Mouse (Mus musculus) ES-E14 (cell line): Measurements from ENCODE around the gene Rnf103. TPM values are rescaled to one million over a fixed set of nuclear protein-coding genes. Genes with fewer than 3 reads are reported as not detected.

Experiments used
- DNase-seq: peaks from one replicate; pipeline ENCODE4 v3.0.0-alpha.2; 2013; ENCODE audit warnings: low read depth, low spot score
- H3K27ac ChIP-seq: 2 replicates; pipeline ENCODE4 v1.5.1; 2012; ENCODE audit warnings: low read depth, mild to moderate bottlenecking, low read length, moderate library complexity, mixed read lengths; ENCODE audit not compliant: poor library complexity, insufficient read depth, severe bottlenecking
- H3K36me3 ChIP-seq: 2 replicates; pipeline ENCODE4 v1.6.1; 2012; ENCODE audit warnings: mild to moderate bottlenecking, low read length, moderate library complexity, mixed read lengths; ENCODE audit not compliant: control insufficient read depth, poor library complexity, insufficient read depth, severe bottlenecking
- H3K4me1 ChIP-seq, 2 experiments: fragments of 150-350 bp in 1 of 2; sonication (generic) in 1 of 2; 2 replicates each; pipeline ENCODE4 v1.6.1; 2012; ENCODE audit warnings: low read length in 2 of 2, mild to moderate bottlenecking in 1 of 2, mixed read lengths in 1 of 2; ENCODE audit not compliant: control insufficient read depth in 2 of 2, insufficient read depth in 2 of 2, poor library complexity in 1 of 2
- H3K4me3 ChIP-seq, 2 experiments: fragments of 150-350 bp in 1 of 2; sonication (generic) in 1 of 2; 2 replicates each; pipeline ENCODE4 v1.5.1; 2012; ENCODE audit warnings: low read length in 2 of 2, low read depth in 1 of 2, mild to moderate bottlenecking in 1 of 2, mixed read lengths in 1 of 2; ENCODE audit not compliant: insufficient read depth in 1 of 2, poor library complexity in 1 of 2, severe bottlenecking in 1 of 2
- H3K9ac ChIP-seq: 2 replicates; pipeline ENCODE4 v1.6.1; 2012; ENCODE audit warnings: low read depth, mild to moderate bottlenecking, low read length, mixed read lengths; ENCODE audit not compliant: poor library complexity, insufficient read depth, severe bottlenecking
- H3K9me3 ChIP-seq: fragments of 150-350 bp; sonication (generic); 2 replicates; pipeline ENCODE4 v1.6.1; 2012; ENCODE audit warnings: low read depth, mild to moderate bottlenecking, low read length; ENCODE audit not compliant: control insufficient read depth, insufficient read depth
- CHD2 ChIP-seq: IDR thresholded peaks from 2 replicates; pipeline ENCODE4 v1.6.1; 2014; ENCODE audit warnings: mild to moderate bottlenecking, low read depth, low read length, inconsistent platforms
- HCFC1 ChIP-seq: IDR thresholded peaks from 2 replicates; pipeline ENCODE4 v1.6.1; 2012; ENCODE audit warnings: low read length, inconsistent platforms, borderline replicate concordance; ENCODE audit not compliant: insufficient read depth
- MAFK ChIP-seq: IDR thresholded peaks from 2 replicates; pipeline ENCODE4 v1.6.1; 2014; ENCODE audit warnings: mild to moderate bottlenecking, low read depth, low read length, inconsistent platforms; ENCODE audit not compliant: insufficient read depth
- ZC3H11A ChIP-seq: IDR thresholded peaks from 2 replicates; pipeline ENCODE4 v1.6.1; 2012; ENCODE audit warnings: low read depth, mild to moderate bottlenecking, inconsistent platforms, low read length, borderline replicate concordance
- ZNF384 ChIP-seq: IDR thresholded peaks from 2 replicates; pipeline ENCODE4 v1.6.1; 2012; ENCODE audit warnings: low read depth, low read length, inconsistent platforms
- in situ Hi-C, 2 experiments: fragments of 600-800 bp; cut with MboI; formaldehyde crosslinking; loops; one replicate each; pipeline ENCODE4 v1.15.1; 2025; ENCODE audit warnings: low sequenced_read_pairs in 2 of 2, inconsistent platforms in 1 of 2; ENCODE audit not compliant: unreplicated experiment in 2 of 2
- total RNA-seq: library from RNA; depleted of rRNA; stranded (reverse); fragments of 300-350 nt; gene quantifications from 2 replicates; pipeline ENCODE4 v1.2.3, GENCODE M21; 2012

Gene Rnf103
- total RNA-seq, 1 experiment: 7.3 TPM

DNA sequence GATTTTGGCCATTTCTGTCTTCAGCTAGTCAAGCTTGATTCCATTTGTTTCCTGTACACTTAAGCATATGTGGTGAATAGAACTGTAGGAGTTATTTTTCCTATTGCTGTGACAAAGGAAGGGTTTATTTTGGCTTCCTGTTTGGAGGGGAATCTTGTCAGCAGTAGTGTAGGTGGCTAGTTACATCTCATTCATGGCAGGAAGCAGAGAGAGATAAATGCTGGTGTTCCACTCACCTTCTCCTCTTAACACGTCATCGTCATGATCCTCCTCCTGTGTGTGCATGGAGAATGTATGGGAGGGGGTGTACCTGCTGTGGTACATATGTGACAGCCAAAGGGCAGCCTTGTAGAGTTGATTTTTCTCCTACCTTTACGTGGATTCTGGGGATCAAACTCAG, 6.9 kb downstream of the Rnf103 start:
- Histone ChIP-seq H3K4me3 (no peak overlapping the region), H3K9ac (no peak overlapping the region), H3K9me3 (no peaks in the 10 kb centered on the region), H3K27ac (no peak overlapping the region), H3K4me1 (no peaks in the 10 kb centered on the region), H3K36me3 (no peaks in the 10 kb centered on the region)
- in situ Hi-C loops: no loop called here
- TF ChIP-seq CHD2: no peak
- no peak for TF ChIP-seq ZC3H11A
- TF ChIP-seq ZNF384: no peak
- no peak for TF ChIP-seq HCFC1
- TF ChIP-seq MAFK: no peak
- no peak for DNase-seq

DNA sequence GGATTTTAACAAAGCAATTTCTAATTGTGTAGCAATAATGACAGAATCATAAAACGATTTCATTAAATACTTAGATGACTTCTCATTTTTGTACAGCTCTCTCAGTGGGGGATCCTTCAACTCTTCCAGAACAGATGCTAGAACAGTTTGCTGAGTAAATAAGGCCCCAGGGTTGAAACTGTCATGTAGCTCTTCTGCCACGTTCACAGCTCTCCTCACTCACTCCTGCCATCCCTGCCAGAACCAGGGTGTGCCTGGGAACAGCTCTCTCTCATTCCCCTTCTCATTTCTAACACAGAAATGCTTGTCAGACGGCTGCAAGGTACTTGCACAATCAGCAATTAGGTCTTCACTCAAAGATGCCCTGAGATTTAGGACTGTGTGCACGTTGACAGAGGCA, 9.3 kb downstream of the Rnf103 start:
- TF ChIP-seq CHD2 (no peak), ZC3H11A (no peak), ZNF384 (no peak), HCFC1 (no peak), MAFK (no peak)
- no peak overlapping the region for H3K9ac ChIP-seq
- no peaks in the 10 kb centered on the region for H3K4me1 ChIP-seq
- H3K36me3 ChIP-seq: no peaks in the 10 kb centered on the region
- no peak overlapping the region for H3K27ac ChIP-seq
- no peak for DNase-seq
- in situ Hi-C loops: no loop called here
- no peak overlapping the region for H3K4me3 ChIP-seq
- H3K9me3 ChIP-seq: no peaks in the 10 kb centered on the region

DNA sequence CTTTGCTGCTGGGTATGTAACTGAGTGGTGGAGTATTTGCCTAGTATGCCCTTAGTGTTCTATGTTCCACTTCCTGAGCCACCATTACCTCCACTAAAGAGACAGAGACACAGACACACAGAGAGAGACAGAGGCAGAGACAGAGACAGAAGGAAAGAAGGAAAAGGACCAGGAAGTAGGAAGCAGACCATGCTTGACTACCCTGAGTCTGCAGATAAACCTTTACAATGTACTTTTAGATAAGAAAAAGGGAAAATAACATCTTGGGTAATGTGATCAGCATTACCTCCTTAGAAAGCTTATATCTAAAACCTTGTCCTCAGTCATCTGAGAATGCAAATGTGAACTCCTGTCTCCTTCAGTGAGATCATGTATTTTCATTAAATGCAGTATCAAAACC, 10.0 kb downstream of the Rnf103 start:
- Histone ChIP-seq H3K9me3 (no peaks in the 10 kb centered on the region), H3K9ac (no peak overlapping the region), H3K36me3 (no peaks in the 10 kb centered on the region), H3K4me3 (no peak overlapping the region), H3K27ac (no peak overlapping the region), H3K4me1 (no peaks in the 10 kb centered on the region)
- in situ Hi-C loops: no loop called here
- no peak for DNase-seq
- no peak for TF ChIP-seq CHD2
- TF ChIP-seq MAFK: no peak
- TF ChIP-seq ZNF384: no peak
- no peak for TF ChIP-seq ZC3H11A
- TF ChIP-seq HCFC1: no peak

DNA sequence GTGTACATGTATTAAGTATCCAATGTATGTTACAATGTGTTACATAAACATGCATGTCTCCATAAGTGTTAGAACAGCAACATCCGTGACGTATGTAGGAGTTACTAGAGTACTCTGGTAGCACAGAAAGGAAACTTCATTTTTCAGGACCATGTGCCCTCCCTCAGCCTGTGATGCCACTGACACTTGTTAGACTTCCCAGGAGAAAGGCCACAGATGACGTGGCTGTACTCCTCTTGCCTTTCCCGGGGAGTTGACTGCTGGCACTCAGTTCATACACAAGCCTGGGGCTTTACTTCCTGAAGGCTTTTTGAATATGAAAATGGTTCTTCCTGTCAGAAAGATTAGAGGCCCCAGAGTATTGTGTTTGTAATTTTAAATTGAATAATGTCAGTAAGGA, 10.4 kb downstream of the Rnf103 start:
- Histone ChIP-seq H3K9me3 (no peaks in the 10 kb centered on the region), H3K4me3 (no peak overlapping the region), H3K36me3 (no peaks in the 10 kb centered on the region), H3K9ac (no peak overlapping the region), H3K4me1 (no peaks in the 10 kb centered on the region), H3K27ac (no peak overlapping the region)
- DNase-seq: no peak
- in situ Hi-C loops: no loop called here
- no peak for TF ChIP-seq ZC3H11A
- no peak for TF ChIP-seq HCFC1
- no peak for TF ChIP-seq MAFK
- no peak for TF ChIP-seq ZNF384
- TF ChIP-seq CHD2: no peak

DNA sequence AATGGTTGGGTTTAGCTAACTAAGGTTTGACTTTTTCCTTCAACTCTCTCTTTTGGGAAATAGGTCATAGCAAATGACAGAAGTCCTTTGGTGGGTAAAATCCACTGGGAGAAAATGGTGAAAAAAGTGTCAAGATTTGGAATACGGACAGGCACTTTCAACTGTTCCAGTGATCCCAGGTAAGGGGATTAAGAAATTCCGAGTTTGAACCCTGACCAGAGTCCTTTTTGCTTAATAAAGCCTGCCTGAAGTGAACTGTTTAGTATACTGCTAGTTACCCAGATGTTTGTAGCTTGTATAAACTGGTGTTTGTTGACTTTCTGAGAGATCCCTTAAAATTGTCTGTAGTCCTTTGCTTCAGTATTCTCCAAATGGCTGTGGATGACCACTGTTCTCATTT, 12.0 kb downstream of the Rnf103 start:
- in situ Hi-C loops: no loop called here
- Histone ChIP-seq H3K9ac (no peak overlapping the region), H3K27ac (no peak overlapping the region), H3K4me3 (no peak overlapping the region), H3K9me3 (no peaks in the 10 kb centered on the region), H3K36me3 (no peaks in the 10 kb centered on the region), H3K4me1 (no peaks in the 10 kb centered on the region)
- no peak for TF ChIP-seq MAFK
- TF ChIP-seq ZNF384: no peak
- TF ChIP-seq HCFC1: no peak
- no peak for TF ChIP-seq CHD2
- no peak for TF ChIP-seq ZC3H11A
- no peak for DNase-seq
